Mouse (Mus musculus) heart, adult 9 months (tissue): ENCODE results near the gene Plekhg2.
A peak's percentile ranks its signal among the peaks of the same experiment; 100 is the strongest.

ENCODE experiments used
- DNase-seq, 2 experiments: peaks; one replicate each; pipeline ENCODE4 v3.0.0; 2022; ENCODE audit warnings: low spot score in 2 of 2

Plekhg2 gene

DNA sequence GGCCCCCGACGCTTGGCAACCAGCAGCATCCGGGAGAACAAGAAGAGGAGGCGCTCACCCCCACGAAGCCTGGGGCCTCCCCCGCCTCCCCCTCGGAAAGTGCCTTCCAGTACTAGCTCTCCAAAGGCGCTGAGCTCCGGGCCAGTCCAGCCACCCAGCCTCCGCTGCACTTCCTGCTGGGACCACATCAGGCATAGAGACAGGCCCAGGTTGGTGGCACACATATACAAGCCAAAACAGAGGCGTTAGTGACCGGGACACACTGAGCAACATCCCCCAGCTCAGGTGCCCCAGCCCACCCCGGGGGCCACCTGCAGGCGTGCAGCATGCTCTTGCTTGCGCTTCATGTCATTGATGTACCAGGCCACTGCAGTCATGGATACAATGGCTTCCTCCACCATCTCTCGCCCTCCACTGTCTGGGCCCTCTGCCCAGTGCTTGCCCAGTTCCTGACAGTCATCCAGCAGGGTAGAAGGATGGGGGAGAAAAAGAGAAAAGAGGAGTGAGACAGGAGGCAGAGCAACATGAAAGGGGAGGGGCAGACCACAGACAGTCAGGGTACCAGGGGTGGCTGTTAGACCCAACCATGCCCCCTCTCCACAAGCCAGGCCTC, 4.6 kb downstream of the Plekhg2 start:
- no peak for DNase-seq

DNA sequence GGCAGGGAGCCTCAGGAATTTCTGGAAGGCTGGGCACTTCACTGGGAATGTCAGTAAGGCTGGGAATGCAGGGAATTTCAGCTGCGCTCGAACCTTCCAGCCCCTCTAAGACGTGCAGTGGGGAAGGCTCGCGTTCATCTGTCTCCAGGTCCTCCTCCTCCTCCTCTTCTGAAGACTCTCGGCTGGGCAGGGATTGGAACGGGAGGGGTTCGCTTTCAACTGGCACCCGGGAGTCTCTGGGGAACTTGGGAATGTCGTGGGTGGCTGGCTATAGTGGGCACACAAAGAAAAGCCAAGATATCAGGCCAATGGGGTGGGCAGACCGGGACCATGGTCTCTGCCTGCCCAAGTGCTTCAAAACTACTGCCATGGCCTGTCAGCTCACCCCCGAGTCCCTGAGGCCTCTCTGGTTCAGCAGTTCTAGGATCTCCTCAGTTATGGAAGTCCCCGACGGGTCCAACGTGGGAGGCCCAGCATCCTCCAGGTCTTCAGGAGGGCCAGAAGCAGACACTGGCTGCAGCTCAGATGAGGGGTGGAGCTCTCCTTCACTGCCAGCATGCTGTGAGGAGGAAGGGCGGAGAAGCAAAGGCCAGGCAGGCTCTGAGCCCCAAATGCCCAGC, 9.8 kb downstream of the Plekhg2 start:
- no peak for DNase-seq

DNA sequence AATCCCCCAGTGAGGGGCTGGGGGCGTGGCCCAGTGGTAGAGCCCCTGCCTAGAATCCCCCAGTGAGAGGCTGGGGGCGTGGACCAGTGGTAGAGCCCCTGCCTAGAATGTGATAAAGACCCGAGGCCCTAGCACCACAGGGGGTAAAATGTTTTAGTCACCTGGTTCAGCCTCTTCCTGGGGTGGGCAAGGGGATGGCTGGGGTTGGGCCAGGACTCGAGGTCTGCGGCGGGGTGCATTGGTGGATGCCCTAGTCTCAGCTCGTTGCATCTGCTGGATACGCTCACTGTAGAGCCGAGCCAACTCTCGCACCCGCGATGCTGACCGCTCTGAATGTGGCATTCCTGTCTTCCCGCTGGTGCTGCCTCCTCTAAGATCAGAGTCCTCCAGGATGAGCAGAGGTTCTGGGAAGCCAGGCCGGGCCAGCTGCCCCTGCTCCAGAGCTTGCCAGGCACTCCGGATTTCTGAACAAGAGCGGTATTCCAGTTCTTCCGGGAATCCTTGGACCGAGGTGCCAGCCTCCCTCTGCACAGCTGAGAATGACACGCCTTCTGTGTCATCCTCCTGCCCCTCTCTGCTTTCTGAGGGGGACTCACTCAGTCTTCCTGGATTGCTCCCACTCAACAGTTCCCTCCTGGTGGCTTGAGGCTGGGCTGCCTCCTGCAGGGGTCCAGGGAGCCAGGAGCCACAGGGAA, 10.6 kb downstream of the Plekhg2 start:
- DNase-seq = no peak

DNA sequence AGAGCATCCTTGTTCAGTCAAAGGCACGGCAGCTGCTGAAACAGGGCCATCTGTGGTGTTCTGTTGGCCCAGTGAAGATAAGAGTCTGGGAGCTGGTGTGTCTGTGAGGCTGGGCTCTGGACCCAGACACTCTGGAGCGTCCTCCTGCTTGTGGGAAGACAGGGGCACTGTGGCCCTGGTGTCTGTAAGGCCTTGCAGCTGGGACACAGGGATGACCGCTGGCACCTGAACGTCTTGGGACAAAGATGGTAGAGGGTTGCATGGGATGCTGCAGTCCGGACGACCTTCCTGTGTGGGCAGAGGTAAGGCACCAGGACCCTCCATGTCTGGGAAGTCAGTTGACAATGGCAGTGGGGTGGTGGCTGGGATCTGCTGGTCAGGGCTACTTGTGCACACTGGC, 12.1 kb downstream of the Plekhg2 start:
- DNase-seq = no peak

DNA sequence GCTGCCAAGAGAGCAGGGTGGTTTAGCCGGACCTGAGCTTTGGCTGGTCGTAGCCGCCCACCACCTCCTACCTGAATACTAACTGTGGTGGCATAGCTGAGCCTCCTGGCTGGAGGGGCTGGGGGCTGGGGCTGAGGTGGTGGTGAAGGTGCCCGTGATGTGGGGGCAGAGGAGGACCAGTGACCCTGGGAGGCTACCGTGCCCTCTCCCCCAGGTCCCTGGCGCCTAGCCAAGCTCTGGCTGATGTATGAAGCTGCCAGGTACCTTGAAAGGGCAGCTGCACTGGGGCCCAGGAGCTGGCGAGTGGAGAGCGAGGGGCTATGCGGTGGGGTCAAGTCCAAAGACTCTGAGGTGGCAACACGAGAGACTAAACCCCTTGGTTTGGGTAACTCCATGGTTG, 12.5 kb downstream of the Plekhg2 start:
- no peak for DNase-seq

DNA sequence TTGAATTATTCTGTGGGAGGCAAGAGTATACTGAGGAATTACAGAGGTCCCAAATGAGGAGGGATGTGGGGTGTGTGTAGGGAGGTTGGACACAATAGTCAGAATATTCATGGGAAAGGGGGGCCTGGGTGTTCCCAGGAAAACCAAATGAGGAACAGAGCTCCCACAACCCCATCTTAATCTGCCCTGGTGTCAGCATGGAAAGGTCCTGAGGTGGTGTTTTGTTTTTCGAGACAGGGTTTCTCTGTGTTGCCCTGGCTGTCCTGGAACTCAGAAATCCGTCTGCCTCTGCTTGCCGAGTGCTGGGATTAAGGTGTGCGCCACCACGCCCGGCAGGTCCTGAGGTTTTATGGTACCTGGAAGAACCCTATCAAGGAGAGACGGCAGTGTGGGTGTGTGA, 14.0 kb downstream of the Plekhg2 start:
- no peak for DNase-seq

DNA sequence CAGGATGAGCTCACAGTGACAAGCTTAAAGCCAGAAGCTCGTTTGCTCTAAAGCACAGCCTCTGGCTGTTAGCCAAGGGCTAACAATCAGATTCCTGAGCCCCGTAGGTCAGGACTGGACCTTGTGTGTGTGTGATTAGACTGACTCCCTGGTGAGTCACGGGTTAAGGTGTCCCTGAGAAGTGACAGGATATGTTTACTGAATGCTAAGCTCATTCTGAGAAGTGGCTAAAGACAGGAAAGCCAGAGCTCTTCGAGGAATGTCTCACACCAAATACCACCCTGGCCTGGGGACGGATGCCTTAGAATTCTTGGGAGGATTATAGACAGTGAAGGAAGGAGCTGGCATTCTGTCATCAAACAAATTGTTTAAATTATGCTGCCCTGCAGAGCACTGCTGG, 14.4 kb downstream of the Plekhg2 start:
- no peak for DNase-seq

DNA sequence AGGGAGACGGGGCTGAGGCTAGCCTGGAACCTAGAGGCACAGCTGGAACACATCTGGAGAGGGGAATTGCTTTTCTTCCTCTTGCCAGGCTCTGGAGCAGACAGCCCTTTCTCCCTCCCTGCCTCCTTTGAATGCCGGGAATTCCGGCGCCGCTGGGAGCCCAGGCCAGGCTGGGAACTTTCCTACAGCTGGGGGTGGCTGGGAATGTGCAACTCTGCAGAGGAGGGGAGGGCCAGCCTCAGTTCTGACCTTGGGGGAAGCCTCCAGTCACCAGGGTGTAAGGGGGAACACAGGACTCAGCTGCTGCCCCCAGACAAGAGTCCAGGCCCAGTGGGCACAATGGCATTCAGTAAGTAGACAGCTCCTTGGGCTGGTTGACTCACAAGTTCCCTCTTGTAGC, 15.4 kb downstream of the Plekhg2 start:
- DNase-seq = peak; percentile 71 to 79

DNA sequence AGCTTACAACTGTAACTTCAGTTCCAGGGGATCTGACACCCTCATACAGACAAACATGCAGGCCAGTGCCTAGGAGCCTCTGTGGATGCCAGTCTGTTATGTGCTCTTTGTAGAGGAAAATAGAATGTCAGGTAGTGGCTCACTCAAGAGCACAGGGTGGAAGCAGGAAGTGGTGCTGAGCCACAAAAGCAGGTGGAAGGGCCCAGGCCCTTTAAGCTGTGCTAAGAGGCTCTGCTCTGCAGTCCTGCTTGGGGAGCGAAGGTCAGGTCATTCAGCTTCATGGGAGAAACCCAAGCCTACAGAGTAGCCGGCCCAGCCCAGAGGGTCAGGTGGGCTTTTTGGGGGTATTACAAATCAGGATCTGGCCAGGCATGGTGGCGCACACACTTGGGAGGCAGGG, 17.2 kb downstream of the Plekhg2 start:
- no peak for DNase-seq

DNA sequence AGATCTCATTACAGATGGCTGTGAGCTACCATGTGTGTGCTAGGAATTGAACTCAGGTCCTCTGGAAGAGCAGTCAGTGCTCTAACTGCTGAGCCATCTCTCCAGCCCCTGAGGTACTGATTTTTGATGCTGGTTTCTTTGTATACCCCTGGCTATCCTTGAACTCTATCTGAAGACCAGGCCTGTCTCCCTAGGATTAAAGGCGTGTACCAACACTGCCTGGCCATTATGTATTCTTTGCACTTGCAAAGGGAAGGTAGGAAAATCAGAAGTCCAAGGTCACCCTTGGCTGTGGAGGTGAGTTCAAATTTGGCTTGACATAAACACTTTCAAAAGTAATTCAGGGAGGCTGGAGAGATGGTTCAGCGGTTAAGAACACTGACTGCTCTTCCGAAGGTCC, 17.8 kb downstream of the Plekhg2 start:
- no peak for DNase-seq

DNA sequence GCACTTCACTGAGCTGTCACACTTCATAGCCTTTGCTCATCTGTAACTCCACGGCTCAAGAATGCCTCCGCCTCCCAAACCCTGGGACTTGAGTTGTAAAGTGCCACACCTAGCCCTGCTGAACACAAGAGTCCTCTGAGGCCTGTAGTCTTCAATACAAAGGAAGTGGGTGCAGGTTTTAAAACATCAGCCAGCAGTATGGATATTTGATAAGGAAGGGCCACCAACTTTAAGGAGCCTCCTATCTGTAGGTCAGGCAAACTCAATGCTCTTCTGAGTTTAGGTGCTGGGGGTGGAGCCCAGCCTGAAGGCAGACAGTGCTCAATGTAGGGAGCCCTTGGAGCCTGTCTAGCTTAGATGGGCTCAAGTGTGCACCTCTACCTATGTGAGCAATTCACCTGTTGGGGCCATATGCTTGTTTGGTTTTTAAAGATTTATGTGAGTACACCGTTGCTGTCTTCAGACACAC, 18.3 kb downstream of the Plekhg2 start:
- DNase-seq = no peak

DNA sequence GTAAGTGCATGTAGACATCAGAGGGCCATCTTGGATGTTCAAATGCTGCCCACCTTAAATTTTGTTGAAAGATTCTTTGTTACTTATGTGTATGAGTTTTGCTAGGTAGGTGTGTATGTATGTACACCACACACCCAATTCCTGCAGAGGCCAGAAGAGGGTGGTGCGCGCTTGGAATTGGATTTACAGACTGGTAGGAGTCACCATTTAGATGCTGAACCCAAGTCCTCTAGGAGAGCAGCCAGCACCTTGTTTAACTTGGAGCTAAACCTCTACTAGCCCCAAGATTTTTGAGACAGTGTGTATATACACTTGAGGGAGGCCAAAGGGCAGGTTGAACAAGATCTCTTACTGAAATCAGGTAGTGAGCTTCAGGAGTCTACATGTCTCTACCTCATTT, 19.1 kb downstream of the Plekhg2 start:
- DNase-seq = no peak

DNA sequence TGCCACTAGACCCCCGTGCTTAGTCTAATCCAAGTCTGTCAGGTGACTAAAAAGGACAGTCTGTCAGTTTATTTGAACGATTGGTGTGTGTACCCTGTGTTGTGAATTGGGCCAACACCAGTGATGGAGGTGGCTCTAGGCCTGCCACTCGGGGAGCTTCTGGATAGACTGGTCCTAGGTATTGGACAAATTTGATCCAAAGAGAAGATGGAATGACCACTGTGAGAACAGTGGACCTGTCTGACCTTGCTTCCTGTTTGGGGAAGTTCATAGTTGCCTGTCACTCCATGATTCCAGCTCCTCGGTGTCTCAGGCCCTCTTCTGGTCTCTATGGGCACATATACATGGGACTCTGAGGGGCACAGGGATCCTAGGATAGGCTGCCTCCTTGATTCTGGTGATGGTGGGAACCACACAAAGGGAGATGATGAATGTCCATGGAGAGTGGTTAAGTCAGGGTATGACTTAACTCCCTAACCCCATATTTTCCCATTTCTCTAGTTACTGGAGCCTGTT, 20.7 kb downstream of the Plekhg2 start:
- DNase-seq = no peak

DNA sequence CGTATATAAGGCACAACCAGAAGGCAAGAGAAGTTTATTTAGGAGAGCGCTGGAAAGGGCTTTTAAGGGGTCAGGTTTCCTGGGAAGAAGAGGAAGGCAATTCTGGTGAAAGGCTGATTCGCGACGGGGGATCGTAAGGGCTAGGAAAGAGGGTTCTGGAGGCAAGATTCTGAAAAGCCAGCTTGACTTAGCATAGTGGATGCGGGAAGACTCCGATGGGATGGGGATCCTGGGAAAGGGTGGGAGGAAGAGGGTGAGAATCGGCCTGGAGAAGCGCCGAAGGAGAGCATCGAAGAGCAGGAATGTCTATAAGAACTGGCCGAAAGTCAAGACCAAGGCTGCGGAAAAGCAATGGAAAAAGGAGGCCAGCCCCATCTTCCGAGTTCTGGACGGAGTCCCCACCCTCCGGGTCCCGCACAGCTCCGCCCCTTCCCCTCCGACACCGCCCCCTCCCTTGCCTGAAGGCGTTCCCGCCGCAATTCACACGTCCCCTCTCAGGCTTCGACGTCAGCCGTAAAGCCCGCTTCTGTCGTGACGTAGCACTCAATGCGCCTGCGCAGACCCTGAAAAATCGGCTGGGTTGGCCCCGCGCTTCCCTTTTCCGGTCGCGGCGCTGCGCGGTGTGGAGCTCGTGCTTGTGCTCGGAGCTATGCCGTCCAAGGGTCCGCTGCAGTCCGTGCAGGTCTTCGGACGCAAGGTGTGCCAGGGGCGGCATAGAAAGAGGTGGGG, 22.1 kb downstream of the Plekhg2 start, which contains the start of gene Rps16:
Gene Rps16 (plus strand): TSS at position 498 of the 729 bp plus-strand sequence.
- DNase-seq = peak; percentile 97

DNA sequence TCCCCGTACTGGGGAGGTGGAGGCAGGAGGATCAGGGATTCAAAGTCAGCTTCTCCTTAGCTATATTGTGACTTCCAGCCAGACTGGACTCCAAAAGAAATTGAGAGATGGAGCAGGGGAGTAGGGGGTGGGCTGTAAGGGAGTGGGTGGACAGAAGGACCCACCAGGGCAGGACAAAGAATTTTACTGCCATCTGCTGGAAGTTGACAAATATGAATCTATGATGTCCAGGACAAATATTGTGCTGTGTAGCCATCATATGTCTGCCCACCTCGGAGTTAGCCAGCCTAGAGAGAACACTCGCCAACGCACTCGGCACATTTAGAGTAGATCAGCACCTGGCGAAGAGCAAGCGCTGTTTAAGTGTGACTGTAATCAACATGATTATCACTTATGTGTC, 23.8 kb downstream of the Plekhg2 start:
- no peak for DNase-seq

DNA sequence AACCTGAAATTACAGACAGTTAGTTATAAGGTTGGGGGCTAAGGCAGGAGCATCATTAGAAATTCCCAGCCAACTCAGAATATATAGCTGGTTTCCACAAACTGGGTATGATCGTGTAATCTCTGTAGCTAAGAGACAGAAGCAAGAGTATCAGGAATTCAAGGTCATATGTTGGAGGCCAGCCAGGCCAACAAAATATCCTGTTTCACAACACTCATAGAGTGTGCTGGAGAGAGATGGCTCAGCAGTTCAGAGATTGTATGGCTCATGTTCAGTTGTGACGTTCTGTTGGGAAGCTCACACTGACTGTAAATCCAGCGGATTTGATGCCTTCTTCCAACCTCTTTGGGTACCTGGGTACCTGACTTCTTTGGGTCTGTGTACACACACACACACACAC, 24.7 kb downstream of the Plekhg2 start:
- DNase-seq = no peak

DNA sequence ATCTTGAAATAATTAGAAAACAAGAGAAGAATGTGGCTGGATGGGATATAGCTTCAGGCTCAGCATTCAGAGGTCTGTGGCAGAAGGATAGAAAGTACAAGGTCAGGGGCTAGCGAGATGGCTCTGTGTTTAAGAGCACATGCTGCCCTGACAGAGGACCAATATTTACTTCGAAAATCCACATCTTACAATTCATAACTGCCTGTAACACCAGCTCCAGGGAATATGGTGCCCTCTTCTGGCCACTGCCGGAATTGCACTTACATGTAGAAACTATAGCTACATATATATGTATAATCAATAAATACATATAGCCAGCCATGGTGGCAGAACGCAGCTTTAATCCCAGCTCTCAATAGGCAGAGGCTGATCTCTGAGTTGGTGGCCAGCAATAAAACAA, 27.8 kb downstream of the Plekhg2 start:
- no peak for DNase-seq

DNA sequence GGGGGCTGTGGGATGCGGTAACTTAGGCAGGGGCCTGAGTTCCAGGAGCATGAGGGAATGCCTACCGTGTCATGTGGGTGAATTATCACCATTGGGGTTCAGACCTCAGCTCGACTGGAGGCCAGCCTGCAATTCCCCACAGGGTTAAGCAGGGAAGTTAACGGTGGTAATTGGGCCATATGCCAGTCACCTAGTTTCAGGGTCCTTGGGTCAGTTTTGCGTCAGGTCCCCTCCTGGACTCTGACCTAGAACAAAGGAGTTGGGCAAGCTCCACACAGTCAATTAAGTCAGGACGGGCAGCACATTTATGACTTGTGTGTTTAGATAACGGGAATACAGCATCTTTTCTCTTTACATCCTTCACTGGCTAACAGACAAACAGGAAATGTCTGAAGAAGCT, 31.0 kb downstream of the Plekhg2 start:
- no peak for DNase-seq

DNA sequence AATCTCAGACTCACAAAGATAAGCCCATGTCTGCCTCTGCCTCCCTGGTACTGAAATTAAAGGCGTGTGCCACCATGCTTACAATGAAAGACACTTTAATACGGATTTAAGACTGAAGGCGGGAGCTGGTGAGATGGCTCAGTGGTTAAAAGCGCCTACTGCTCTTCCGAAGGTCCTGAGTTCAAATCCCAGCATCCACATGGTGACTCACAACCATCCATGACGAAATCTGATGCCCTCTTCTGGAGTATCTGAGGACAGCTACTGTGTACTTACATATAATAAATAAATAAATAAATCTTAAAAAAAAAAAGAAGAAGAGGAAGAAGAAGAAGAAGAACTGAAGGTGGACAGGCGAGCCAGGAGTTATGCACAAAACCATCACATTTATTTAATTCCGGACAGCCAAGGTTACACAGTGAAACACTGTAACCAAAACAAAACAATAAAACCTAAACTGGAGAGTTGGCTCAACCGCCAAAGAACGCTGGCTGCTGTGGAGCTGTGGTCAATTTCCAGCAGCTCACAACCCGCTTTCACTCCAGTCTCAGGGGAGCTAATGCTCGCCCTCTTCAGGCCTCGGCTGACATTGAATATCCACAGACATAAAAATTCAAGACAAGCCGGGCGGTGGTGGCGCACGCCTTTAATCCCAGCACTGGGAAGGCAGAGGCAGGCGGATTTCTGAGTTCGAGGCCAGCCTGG, 33.0 kb downstream of the Plekhg2 start:
- DNase-seq = peak; percentile 62 to 78

DNA sequence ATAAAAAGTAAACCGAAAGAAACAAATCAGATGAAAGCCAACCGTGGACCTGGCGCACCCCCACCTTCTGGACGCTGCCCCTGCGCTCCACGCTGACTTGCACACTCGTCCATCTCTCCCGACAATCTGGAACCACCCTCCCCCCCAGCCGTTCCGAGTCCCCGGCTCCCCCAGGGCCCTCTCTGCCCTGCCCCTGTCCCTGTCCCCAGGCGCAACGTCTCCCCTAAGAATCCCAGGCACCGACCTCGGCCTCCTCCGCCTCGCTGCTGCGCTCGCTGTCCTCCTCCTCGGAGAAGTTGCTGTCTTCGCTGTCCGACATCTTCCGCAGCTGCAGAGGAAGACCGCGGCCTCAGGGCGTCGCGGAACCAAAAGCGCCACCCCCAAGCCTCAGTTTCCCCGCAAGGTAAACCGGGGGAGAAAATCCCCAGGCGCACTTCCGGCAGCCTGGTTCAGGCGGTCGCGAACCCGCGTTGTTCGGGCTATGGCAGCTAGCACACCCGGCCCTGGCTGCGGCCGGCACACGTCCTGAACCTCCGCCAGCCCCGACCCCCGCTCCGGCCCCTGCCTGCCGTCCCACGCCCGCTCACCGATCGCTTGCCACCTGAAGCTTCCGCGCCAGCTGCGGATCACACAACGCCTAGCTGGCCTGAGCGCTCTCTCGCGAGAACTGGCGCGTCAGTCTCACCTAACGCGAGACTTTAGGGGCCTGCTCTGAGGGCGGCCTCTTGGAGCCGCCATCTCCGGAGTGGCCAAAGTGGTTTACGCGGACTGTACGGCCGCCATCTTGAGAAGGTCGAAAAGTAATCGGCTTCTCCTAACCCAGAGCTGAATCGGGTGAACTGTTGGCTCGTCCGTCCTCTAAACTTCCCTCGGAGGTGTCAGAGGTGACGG, 34.0 kb downstream of the Plekhg2 start, which contains the start of gene Supt5:
Gene Supt5 (minus strand): TSS at position 639 of the 891 bp plus-strand sequence.
- DNase-seq = peak; percentile 97 to 98
